Mouse (Mus musculus) forelimb bud, embryonic 11.5 days (tissue): ENCODE data around the gene Olfr303.
A peak's percentile ranks its signal among the peaks of the same experiment; 100 is the strongest.
"Not testable (repeated sequence)": the region's sequence is repeated elsewhere in the genome, so short reads cannot be mapped to it uniquely, and the experiment has no call there.

ENCODE experiments used
- DNase-seq: peaks from one replicate; pipeline ENCODE4 v3.0.0-alpha.2; 2012; ENCODE audit warnings: low read depth, low spot score

Gene Olfr303

DNA sequence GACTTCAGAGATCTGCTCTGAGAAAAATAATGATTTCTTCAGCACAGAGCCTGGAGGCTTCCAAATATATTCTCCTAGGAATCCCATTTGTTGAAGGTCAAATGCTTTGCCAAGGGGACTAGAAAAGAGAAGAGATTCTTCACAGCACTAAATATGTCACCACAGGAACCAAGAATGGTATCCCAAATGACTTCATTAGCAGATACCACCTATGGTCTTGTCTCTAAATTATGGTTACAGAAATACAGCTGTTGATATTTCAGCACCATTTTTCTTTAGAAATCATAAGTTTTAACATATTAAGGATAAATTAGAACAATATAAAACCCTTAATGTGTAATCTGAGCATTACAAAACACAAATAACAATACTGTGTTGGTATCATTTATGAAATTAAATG is at the start of gene Olfr303:
Olfr303 (minus strand) TSS at position 101 of the 400 bp plus-strand sequence.
- no peak for DNase-seq

DNA sequence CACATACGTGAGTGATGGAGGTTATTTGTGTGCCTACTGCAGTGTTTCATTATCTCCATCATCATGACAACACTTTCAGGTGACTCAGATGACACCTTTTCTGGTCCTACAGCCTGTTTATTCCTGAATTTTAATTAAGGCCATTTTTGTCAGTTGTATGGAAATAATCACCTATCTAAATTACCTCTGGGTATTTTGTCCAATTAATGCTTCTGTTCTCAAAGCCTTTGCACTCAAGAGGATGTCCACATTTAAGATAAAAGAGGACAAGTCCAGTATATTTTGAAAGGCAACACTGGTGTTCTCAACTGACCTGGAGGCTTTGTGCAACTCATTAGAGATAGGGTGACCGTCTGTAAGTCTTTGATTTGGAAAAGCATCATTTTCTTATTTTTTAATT is 6.0 kb upstream of the Olfr303 start, which contains the start of gene Olfr301:
Olfr301 (plus strand) TSS at position 301 of the 400 bp plus-strand sequence.
- DNase-seq, result no peak

DNA sequence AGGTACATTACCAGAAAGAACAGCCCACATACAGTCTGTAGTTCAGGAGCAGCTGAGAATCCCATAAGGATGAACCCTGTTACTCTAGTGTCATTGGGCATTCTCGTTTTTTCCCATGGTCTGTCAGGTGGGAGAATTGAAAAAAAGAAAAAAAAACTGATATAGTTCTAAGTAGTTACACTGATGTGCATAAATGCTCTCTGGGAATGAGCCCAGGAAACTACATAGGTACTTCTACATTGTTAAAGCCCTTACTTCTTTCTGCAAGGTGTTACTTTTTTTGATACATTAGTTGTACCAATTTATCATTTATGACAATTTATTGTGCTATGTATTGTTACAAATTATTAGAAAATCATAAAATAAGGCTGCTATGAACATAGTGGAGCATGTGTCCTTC is 11.0 kb downstream of the Olfr303 start, which contains the start of gene Olfr304:
Olfr304 (minus strand) TSS at position 101 of the 400 bp plus-strand sequence.
- DNase-seq, result no peak

DNA sequence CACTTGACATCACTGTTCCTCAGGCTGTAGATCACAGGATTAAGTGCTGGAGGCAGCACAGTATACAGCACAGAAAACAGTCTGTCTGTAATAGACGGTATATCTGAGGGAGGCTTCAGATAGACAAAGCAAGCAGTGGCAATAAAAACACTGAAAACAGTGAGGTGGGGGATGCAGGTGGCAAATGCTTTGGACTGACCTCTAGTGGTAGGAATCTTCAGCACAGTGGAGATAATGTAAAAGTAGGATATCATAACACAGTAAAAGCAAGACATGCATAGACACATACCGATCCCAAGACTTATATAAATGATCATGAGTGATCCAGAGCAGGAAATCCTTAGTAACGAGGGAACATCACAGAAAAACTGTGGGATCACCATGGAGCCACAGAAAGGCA is 11.8 kb downstream of the Olfr303 start:
- peak; percentile 2 for DNase-seq

DNA sequence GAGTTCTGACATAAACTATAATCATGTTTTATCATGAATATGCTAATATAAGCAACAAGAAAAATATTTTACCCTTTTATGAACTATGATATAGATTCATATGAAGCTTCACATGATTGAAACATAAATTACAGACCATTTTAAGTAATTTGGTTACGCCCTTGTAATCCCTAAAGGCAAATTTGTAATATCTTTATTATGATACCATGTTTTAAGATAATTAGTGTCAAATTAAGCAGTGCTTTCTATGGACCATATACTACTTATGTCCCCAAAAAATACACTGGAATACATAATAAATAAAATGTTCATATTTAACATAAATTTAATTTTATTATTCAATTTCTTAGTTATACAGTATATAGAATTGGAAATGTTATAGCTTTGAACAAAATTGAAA is 30.8 kb downstream of the Olfr303 start, which contains the start of gene Olfr305:
Olfr305 (minus strand) TSS at position 101 of the 400 bp plus-strand sequence.
- DNase-seq, result no peak

DNA sequence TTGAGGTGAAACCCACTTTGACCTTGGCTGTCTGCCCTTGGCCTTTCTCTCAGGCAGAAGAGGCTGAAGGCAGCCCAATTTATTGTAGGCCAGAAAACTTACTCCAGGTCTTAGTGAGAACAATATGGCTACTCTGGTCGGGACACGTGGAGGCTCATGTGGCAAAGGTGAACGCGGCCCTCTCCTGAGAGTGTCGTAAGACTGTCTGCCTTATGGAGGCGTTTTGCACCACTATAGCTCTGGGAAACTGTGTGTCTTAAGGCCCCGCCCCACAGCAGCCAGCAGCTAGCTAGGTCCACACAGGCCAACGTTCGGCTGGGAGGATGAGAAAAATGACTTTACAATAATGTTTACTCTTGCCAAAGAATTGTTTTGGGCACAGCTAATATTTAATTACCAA is 51.3 kb downstream of the Olfr303 start:
- DNase-seq, result not testable (repeated sequence)

DNA sequence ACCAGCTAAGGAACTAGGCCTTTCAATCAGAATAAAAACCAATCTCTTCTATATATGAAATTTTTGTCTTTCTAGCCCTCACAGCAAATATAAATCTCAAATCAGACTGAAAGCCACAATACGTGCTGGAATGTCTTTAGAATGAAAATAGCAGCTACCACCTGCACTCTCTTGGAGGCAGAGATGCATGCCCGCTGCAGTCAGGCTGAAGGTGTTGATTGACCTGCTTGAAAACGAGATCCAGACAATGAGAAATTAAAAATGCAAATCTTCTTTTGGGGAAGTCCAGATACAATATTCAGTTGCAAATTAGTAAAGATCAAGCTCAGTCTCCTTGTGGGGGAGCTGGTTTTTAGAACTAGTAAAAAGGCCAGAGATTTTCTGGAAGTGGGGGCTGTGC is 53.3 kb downstream of the Olfr303 start:
- no peak for DNase-seq

DNA sequence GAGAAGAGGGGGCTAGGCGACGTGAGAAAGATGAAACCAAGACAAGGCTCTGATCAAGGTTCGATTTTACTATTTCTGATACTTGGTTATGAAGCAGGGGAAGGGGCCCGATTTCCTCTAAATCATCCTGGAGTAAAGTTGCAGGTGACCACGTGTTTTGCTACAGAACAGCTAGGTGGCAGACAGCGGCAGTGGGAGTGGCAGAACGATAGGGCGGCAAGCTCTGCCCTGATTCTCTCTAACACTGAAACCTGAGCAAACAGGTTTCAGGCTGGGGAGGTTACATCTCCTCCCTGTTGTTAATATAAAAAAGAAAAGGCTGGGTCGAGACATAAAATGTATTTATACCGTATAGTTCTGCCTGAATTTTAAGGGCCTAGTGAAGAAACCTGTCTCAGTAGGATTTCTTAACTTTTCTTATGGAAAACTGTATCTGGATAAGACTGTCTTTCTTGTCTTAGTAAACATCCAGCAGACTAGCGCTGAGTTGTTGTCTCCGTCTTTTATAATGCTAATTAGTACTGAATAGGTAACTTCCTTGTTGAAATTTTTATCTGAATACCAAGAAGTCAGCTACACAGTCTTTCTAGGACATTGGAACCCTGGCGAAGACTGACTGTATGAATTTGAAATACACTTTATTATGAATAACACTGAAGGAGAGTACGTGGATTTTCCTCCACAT is 54.6 kb downstream of the Olfr303 start:
- DNase-seq, result no peak
